8 mouse cellular contexts compared by ENCODE assay signal in genomic region chr4:48725660-48726348, GRCm38 (mm10).
DNase-seq lines count a peak whose midpoint lies in the region; ATAC-seq lines count a peak whose summit lies in the region.

No protein-coding gene starts in this region.

- peak; percentile 3 for DNase-seq in gastrocnemius, postnatal 14 days
- DNase-seq in gastrocnemius, postnatal 10 days, result no peak
- peak; percentile 31 for DNase-seq in hindbrain, embryonic 10.5 days (ENCODE audit: low spot score)
- DNase-seq in left cerebral cortex, postnatal 36 days (ENCODE audit: low spot score in 2 of 2), result peak; percentile 11 to 16
- DNase-seq in right cerebral cortex, postnatal 25 days, result peak; percentile 38
- no peak for DNase-seq in adrenal gland, adult 2 months
- no peak for DNase-seq in cerebellum, adult 9-11 months

- no peaks in the 10 kb centered on the region for H3K9me3 ChIP-seq in hindbrain, embryonic 10.5 days

- no peaks in the 10 kb centered on the region for H3K27me3 ChIP-seq in hindbrain, embryonic 10.5 days (ENCODE audit: insufficient read depth, poor library complexity, severe bottlenecking)

- H3K4me1 ChIP-seq in hindbrain, embryonic 10.5 days (replicated peaks), result peaks cover 20% of the 10 kb centered on the region

- ATAC-seq in cerebellum, adult (ENCODE audit: insufficient number of reproducible peaks, low FRiP score, low TSS enrichment), result no peak

- 55% methylated on average over 13 of the region's 13 CpGs for WGBS in hindbrain, embryonic 10.5 days

- no peak overlapping the region for H3K4me3 ChIP-seq in hindbrain, embryonic 10.5 days

- intact Hi-C loops in gastrocnemius, postnatal 14 days (cut with DNase I; ENCODE audit: low total_unique reads), result no loop called here
- intact Hi-C loops in left cerebral cortex, postnatal 36 days (cut with DNase I), result loop anchor here (2.0 kb wide), 1 partner anchor 29 kb away; no protein-coding TSS in a partner anchor

- H3K36me3 ChIP-seq in hindbrain, embryonic 10.5 days, result no peaks in the 10 kb centered on the region

- H3K27ac ChIP-seq in hindbrain, embryonic 10.5 days, result no peak overlapping the region

Comparison
In these comparisons a context has a peak if more than half of its experiments do, and no peak if none do; other contexts are left out.
1. DNase-seq: peak in gastrocnemius, postnatal 14 days (single experiment), hindbrain, embryonic 10.5 days (single experiment), left cerebral cortex, postnatal 36 days (2 of 2) and right cerebral cortex, postnatal 25 days (single experiment); none in gastrocnemius, postnatal 10 days (single experiment), adrenal gland, adult 2 months (single experiment) and cerebellum, adult 9-11 months (single experiment).